Mouse (Mus musculus) G1E (cell line): Measurements from ENCODE around the gene Trim5. TPM values are rescaled to one million over a fixed set of nuclear protein-coding genes. Genes with fewer than 3 reads are reported as not detected.
"Not testable (repeated sequence)": the region's sequence is repeated elsewhere in the genome, so short reads cannot be mapped to it uniquely, and the experiment has no call there.

Experiments
- ATAC-seq: 2 replicates; pipeline ENCODE4 v1.8.0; 2016; ENCODE audit warnings: mild to moderate bottlenecking; ENCODE audit not compliant: insufficient number of reproducible peaks, poor library complexity, low FRiP score, severe bottlenecking; ENCODE audit errors: extremely low read depth
- DNase-seq: peaks from one replicate; pipeline ENCODE4 v3.0.0; 2012; ENCODE audit warnings: low spot score
- H3K27me3 ChIP-seq: 2 replicates; pipeline ENCODE4 v1.6.1; 2012; ENCODE audit warnings: mild to moderate bottlenecking, low read length, inconsistent platforms; ENCODE audit not compliant: insufficient read depth
- H3K36me3 ChIP-seq: replicated peaks from 2 replicates; pipeline ENCODE3; 2012; ENCODE audit warnings: mild to moderate bottlenecking, inconsistent platforms
- H3K4me1 ChIP-seq: 2 replicates; pipeline ENCODE4 v1.6.1; 2012; ENCODE audit warnings: low read depth, low read length, inconsistent platforms, mixed read lengths; ENCODE audit not compliant: insufficient read depth
- H3K4me3 ChIP-seq: 2 replicates; pipeline ENCODE4 v1.5.1; 2012; ENCODE audit warnings: low read depth, mild to moderate bottlenecking, inconsistent platforms, low read length, moderate library complexity, mixed read lengths
- H3K9me3 ChIP-seq: replicated peaks from 2 replicates; pipeline ENCODE4 v1.6.1; 2012; ENCODE audit warnings: inconsistent platforms
- CTCF ChIP-seq: IDR thresholded peaks from 2 replicates; pipeline ENCODE4 v1.5.1; 2012; ENCODE audit warnings: low read depth, low read length, inconsistent platforms, mixed read lengths
- GATA1 ChIP-seq: IDR thresholded peaks from 2 replicates; pipeline ENCODE4 v1.6.1; 2012; ENCODE audit warnings: borderline replicate concordance, low read length, inconsistent platforms, mixed read lengths
- GATA2 ChIP-seq: IDR thresholded peaks from 2 replicates; pipeline ENCODE4 v1.6.1; 2012; ENCODE audit warnings: low read depth, low read length, inconsistent platforms, borderline replicate concordance
- POLR2AphosphoS5 ChIP-seq: IDR thresholded peaks from 2 replicates; pipeline ENCODE4 v1.6.1; 2012; ENCODE audit warnings: low read depth, low read length, inconsistent platforms; ENCODE audit not compliant: insufficient replicate concordance
- TAL1 ChIP-seq: conservative IDR thresholded peaks from 2 replicates; pipeline ENCODE4 v1.6.1; 2012; ENCODE audit warnings: low read depth, low read length, inconsistent platforms, mixed read lengths
- polyA plus RNA-seq: library from polyadenylated mRNA; stranded (reverse); fragments of >175 nt; gene quantifications from 2 replicates; pipeline ENCODE4 v1.2.3, GENCODE M21; 2012
- total RNA-seq, 2 experiments: library from RNA; stranded (forward) in 1 of 2; stranded (reverse) in 1 of 2; fragments of 200-1000 nt in 1 of 2; fragments of >200 nt in 1 of 2; fragmentation: Nextera tagmentation in 1 of 2; gene quantifications; 2 replicates each; pipeline ENCODE4 v1.2.3; 2014 to 2017

Gene Trim5
- total and polyA plus RNA-seq, 3 experiments, result 0.33 TPM; not detected in 2

DNA sequence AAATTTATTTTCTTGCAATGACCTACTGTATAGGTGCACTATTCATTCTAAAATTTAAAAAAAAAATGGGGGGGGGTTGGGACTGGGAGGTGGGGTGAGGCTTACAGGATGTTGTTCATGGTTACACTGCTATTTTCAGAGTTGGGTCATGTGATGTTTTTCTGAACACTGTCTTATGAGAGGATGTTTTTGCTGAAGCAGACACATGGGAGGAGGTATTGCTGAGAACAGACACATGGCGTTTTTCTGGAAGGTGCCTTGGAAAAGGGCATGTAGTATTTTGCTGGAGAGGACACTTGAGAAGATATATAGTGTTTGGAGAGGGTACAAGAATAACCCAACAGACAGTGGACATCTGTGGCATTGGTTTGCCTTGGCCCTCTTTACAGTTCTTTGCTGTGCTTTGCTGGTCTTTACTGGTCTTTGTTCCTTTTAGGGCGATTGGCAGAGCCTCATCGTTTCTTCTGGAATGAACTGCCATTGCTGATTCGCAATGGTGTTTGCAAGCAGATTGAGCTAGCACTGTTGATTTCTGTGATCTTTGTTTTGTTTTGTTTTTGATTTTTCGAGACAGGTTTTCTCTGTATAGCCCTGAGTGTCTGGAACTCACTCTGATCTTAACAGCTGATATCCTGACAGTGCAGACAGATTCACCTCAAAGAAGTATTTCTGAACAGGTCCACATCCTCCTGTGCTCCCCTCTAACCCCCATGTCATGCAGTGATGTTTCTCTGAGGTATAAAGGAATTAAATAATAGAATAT is 3.9 kb upstream of the Trim5 start:
- DNase-seq (no peak), ATAC-seq (no peak)
- no peak overlapping the region for H3K4me3 ChIP-seq
- no peaks in the 10 kb centered on the region for H3K4me1 ChIP-seq
- no peaks in the 10 kb centered on the region for H3K36me3 ChIP-seq
- TF ChIP-seq CTCF (no peak), POLR2AphosphoS5 (no peak), GATA1 (no peak), TAL1 (no peak), GATA2 (no peak)
- H3K9me3 ChIP-seq, result no peaks in the 10 kb centered on the region
- H3K27me3 ChIP-seq, result no peaks in the 10 kb centered on the region

GRCm38 (mm10) chr7:104290641-104291040 is 2.7 kb upstream of the Trim5 start:
- TF ChIP-seq CTCF, result no peak
- TF ChIP-seq GATA1, result no peak
- no peak for TF ChIP-seq TAL1
- no peak for TF ChIP-seq POLR2AphosphoS5
- TF ChIP-seq GATA2, result no peak

GRCm38 (mm10) chr7:104279361-104279760 is 8.5 kb downstream of the Trim5 start:
- H3K4me1 ChIP-seq, H3K4me3 ChIP-seq, H3K9me3 ChIP-seq, ATAC-seq, H3K36me3 ChIP-seq, H3K27me3 ChIP-seq, DNase-seq: not testable (repeated sequence)

More at GRCm38 (mm10) chr7:104290641-104291040, 2.7 kb upstream of the Trim5 start:
- DNase-seq, result no peak
- H3K27me3 ChIP-seq, result no peaks in the 10 kb centered on the region
- no peaks in the 10 kb centered on the region for H3K4me1 ChIP-seq
- H3K9me3 ChIP-seq, result no peaks in the 10 kb centered on the region
- H3K4me3 ChIP-seq, result no peak overlapping the region
- no peak for ATAC-seq
- H3K36me3 ChIP-seq, result no peaks in the 10 kb centered on the region

- DNase-seq, H3K27me3 ChIP-seq, H3K9me3 ChIP-seq, H3K4me3 ChIP-seq, H3K36me3 ChIP-seq, ATAC-seq, H3K4me1 ChIP-seq: not testable (repeated sequence)
Measured at GRCm38 (mm10) chr7:104265335-104265734, 22.6 kb downstream of the Trim5 start.

GRCm38 (mm10) chr7:104260380-104260779 is 27.5 kb downstream of the Trim5 start:
- H3K4me1 ChIP-seq, H3K27me3 ChIP-seq, ATAC-seq, H3K9me3 ChIP-seq, H3K4me3 ChIP-seq, H3K36me3 ChIP-seq, DNase-seq: not testable (repeated sequence)

- ATAC-seq (peak; percentile 94), DNase-seq (peak; percentile 26)
- TF ChIP-seq CTCF, result peak; percentile 36
- TF ChIP-seq GATA1, result no peak
- TF ChIP-seq TAL1, result no peak
- H3K4me3 ChIP-seq, result peak within 1 kb of the TSS; percentile 71
- peaks cover 12% of the 10 kb centered on the region for H3K4me1 ChIP-seq
- no peaks in the 10 kb centered on the region for H3K36me3 ChIP-seq
- H3K9me3 ChIP-seq, result no peaks in the 10 kb centered on the region
- no peaks in the 10 kb centered on the region for H3K27me3 ChIP-seq
Measured at GRCm38 (mm10) chr7:104244287-104245181, 43.4 kb downstream of the Trim5 start, which contains the start of gene Trim34a. TSS of gene Trim34a (plus strand) at chr7:104244457.

- Histone ChIP-seq H3K9me3 (no peaks in the 10 kb centered on the region), H3K4me1 (peaks cover 12% of the 10 kb centered on the region), H3K4me3 (no peak overlapping the region; the same call in 1 of the 2 replicates), H3K36me3 (no peaks in the 10 kb centered on the region), H3K27me3 (no peaks in the 10 kb centered on the region)
- DNase-seq (no peak), ATAC-seq (no peak)
- no peak for TF ChIP-seq POLR2AphosphoS5
- no peak for TF ChIP-seq TAL1
- TF ChIP-seq GATA1, result no peak
- TF ChIP-seq GATA2, result no peak
- TF ChIP-seq CTCF, result no peak
Measured at GRCm38 (mm10) chr7:104243616-104244015, 44.3 kb downstream of the Trim5 start.
